ENCODE assay signal across 27 mouse cellular contexts in the genomic region with DNA sequence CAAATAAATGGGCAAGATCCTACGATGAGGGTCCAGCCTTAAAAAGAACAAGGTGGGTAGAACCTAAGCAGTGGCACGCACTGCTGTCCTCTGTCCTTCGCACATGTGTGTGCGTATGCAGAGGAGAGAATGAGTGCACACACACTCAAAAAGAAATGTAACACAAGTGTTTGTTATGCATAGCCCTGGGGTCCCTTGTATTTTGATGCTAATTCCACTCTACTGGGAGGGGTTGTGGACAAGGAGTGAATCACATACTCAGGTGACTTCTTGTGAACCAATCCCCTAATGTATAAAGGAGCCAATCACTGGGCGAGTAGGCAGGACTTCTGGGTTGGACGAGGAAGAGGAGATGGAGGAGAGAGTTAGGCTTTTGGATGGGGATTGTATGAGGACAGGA. TPM values are rescaled to one million over a fixed set of nuclear protein-coding genes. Genes with fewer than 3 reads are reported as not detected.
DNase-seq lines count a peak whose midpoint lies in the region; ATAC-seq and TF ChIP-seq lines count a peak whose summit lies in the region.
"Had no signal": no experiment of that assay in that cellular context is flagged by ENCODE, and none has a peak within 500 bp of the region (broad histone marks: within the 10 kb centered on the region; RNA-seq: fewer than 3 reads in every experiment).

No protein-coding gene starts in this region.

- no peak for ATAC-seq in forebrain, embryonic 11.5 days (replicated peaks; ENCODE audit: low FRiP score)
- no peak for ATAC-seq in intestine, embryonic 15.5 days
- ATAC-seq: activated CD4-positive, CD25-positive, alpha-beta regulatory T cell, adult 4 months; CD4-positive, CD25-positive, alpha-beta regulatory T cell, adult 4 months; forebrain, embryonic 13.5 days; forebrain, embryonic 15.5 days; forebrain, postnatal 0 days; Patski had no signal

- no peaks in the 10 kb centered on the region for H3K4me1 ChIP-seq in forebrain, embryonic 11.5 days (replicated peaks; ENCODE audit: control insufficient read depth, insufficient read depth, low read length)
- no peaks in the 10 kb centered on the region for H3K4me1 ChIP-seq in forebrain, embryonic 10.5 days
- peaks cover 19% of the 10 kb centered on the region for H3K4me1 ChIP-seq in E14TG2a.4 (replicated peaks; ENCODE audit: low read depth, low read length)
- no peaks in the 10 kb centered on the region for H3K4me1 ChIP-seq in intestine, embryonic 15.5 days (replicated peaks)
- H3K4me1 ChIP-seq: embryonic facial prominence, embryonic 10.5 days; embryonic facial prominence, embryonic 12.5 days; forebrain, embryonic 13.5 days; forebrain, embryonic 15.5 days had no signal

- H3K4me2 ChIP-seq in forebrain, embryonic 11.5 days (ENCODE audit: low read depth, low read length, severe bottlenecking) = no peak overlapping the region
- H3K4me2 ChIP-seq in intestine, embryonic 15.5 days (replicated peaks) = no peak overlapping the region
- H3K4me2 ChIP-seq: embryonic facial prominence, embryonic 12.5 days; forebrain, embryonic 13.5 days; forebrain, embryonic 15.5 days had no signal

- no peaks in the 10 kb centered on the region for H3K36me3 ChIP-seq in forebrain, embryonic 11.5 days (ENCODE audit: control insufficient read depth, insufficient read depth, low read length)
- no peaks in the 10 kb centered on the region for H3K36me3 ChIP-seq in forebrain, embryonic 10.5 days (replicated peaks)
- no peaks in the 10 kb centered on the region for H3K36me3 ChIP-seq in E14TG2a.4 (ENCODE audit: insufficient read depth, low read length)
- H3K36me3 ChIP-seq in intestine, embryonic 15.5 days = no peaks in the 10 kb centered on the region
- H3K36me3 ChIP-seq: embryonic facial prominence, embryonic 10.5 days; embryonic facial prominence, embryonic 12.5 days; forebrain, embryonic 15.5 days; G1E had no signal

- DNase-seq in forebrain, embryonic 11.5 days (ENCODE audit: low spot score) = peak; percentile 24
- no peak for DNase-seq in forebrain, embryonic 10.5 days (ENCODE audit: extremely low spot score, low spot score)
- peak; percentile 66 for DNase-seq in ES-CJ7 (ENCODE audit: low read depth, low spot score)
- DNase-seq in R1 (ENCODE audit: low read depth, low spot score) = peak; percentile 84
- no peak for DNase-seq in ovary, adult 18-20 months (ENCODE audit: low spot score)
- DNase-seq in kidney, adult 8-10 months = no peak
- DNase-seq: adrenal gland, adult 8-10 months; adrenal gland, postnatal 14 days; adrenal gland, postnatal 36 days; B cell, adult 2 months; cerebellum, adult 11-12 months; cerebellum, adult 2 months; cerebellum, adult 9-10 months; cerebellum, postnatal 10 days; cerebellum, postnatal 25 days; forebrain, postnatal 0 days had no signal

- no peak overlapping the region for H3K4me3 ChIP-seq in forebrain, embryonic 11.5 days (ENCODE audit: low read depth, low read length)
- H3K4me3 ChIP-seq in forebrain, embryonic 10.5 days = no peak overlapping the region
- peak overlapping the region; percentile 74 for H3K4me3 ChIP-seq in E14TG2a.4 (replicated peaks; ENCODE audit: low read length)
- H3K4me3 ChIP-seq in intestine, embryonic 15.5 days (replicated peaks) = no peak overlapping the region
- H3K4me3 ChIP-seq: embryonic facial prominence, embryonic 10.5 days; embryonic facial prominence, embryonic 12.5 days; forebrain, embryonic 13.5 days; forebrain, embryonic 15.5 days had no signal

- no peaks in the 10 kb centered on the region for H3K9me3 ChIP-seq in forebrain, embryonic 11.5 days (ENCODE audit: control insufficient read depth, low read length)
- no peaks in the 10 kb centered on the region for H3K9me3 ChIP-seq in forebrain, embryonic 10.5 days
- H3K9me3 ChIP-seq in E14TG2a.4 (ENCODE audit: low read length) = peaks cover 10% of the 10 kb centered on the region
- H3K9me3 ChIP-seq in intestine, embryonic 15.5 days = no peaks in the 10 kb centered on the region
- H3K9me3 ChIP-seq: embryonic facial prominence, embryonic 10.5 days; embryonic facial prominence, embryonic 12.5 days; forebrain, embryonic 13.5 days; forebrain, embryonic 15.5 days; G1E had no signal

- 87% methylated on average over 6 of the region's 6 CpGs for WGBS in forebrain, embryonic 11.5 days
- 87% methylated on average over 6 of the region's 6 CpGs for WGBS in forebrain, embryonic 10.5 days
- 94% methylated on average over 6 of the region's 6 CpGs for WGBS in intestine, embryonic 15.5 days

- no peaks in the 10 kb centered on the region for H3K27me3 ChIP-seq in forebrain, embryonic 11.5 days (ENCODE audit: control insufficient read depth, insufficient read depth, low read length)
- H3K27me3 ChIP-seq in forebrain, embryonic 10.5 days (ENCODE audit: poor library complexity, severe bottlenecking) = no peaks in the 10 kb centered on the region
- H3K27me3 ChIP-seq in E14TG2a.4 (ENCODE audit: insufficient read depth, low read length) = peaks cover 6% of the 10 kb centered on the region; the same call in 1 of the 2 replicates
- no peaks in the 10 kb centered on the region for H3K27me3 ChIP-seq in intestine, embryonic 15.5 days (replicated peaks)
- H3K27me3 ChIP-seq: CH12.LX; embryonic facial prominence, embryonic 12.5 days; forebrain, embryonic 13.5 days; forebrain, embryonic 15.5 days; Patski had no signal

- H3K27ac ChIP-seq in forebrain, embryonic 11.5 days (ENCODE audit: low read depth, low read length) = no peak overlapping the region
- H3K27ac ChIP-seq in forebrain, embryonic 10.5 days = no peak overlapping the region
- no peak overlapping the region for H3K27ac ChIP-seq in intestine, embryonic 15.5 days
- H3K27ac ChIP-seq: embryonic facial prominence, embryonic 10.5 days; embryonic facial prominence, embryonic 12.5 days; forebrain, embryonic 13.5 days; forebrain, embryonic 15.5 days had no signal

- no peak for TF ChIP-seq CTCF in E14TG2a.4 (conservative IDR thresholded peaks at IDR 0.05; ENCODE audit: low read length)

- H3K9ac ChIP-seq in forebrain, embryonic 11.5 days (ENCODE audit: low read length) = no peak overlapping the region
- H3K9ac ChIP-seq in intestine, embryonic 15.5 days = no peak overlapping the region
- H3K9ac ChIP-seq: embryonic facial prominence, embryonic 12.5 days; forebrain, embryonic 13.5 days; forebrain, embryonic 15.5 days; forebrain, postnatal 0 days had no signal

RNA-seq across cellular contexts. Expression of gene Ank, which starts 44.9 kb away (rescaled TPM):
- polyA plus RNA-seq in forebrain, embryonic 11.5 days (2014; fragmentation: Nextera tagmentation; extraction: Ambion mirVana) = 6.8 and 7.5 TPM in 2 replicates
- 5.4 and 5.5 TPM in 2 replicates for polyA plus RNA-seq in forebrain, embryonic 10.5 days (2016; fragmentation: Nextera tagmentation; extraction: Ambion mirVana)
- 15.9 and 16.7 TPM in 2 replicates for polyA plus RNA-seq in intestine, embryonic 15.5 days (2015; fragmentation: Nextera tagmentation; extraction: Ambion mirVana)

Comparison
In these comparisons a context has a peak if more than half of its experiments do, and no peak if none do; other contexts are left out.
1. DNase-seq: peak in forebrain, embryonic 11.5 days (single experiment), ES-CJ7 (single experiment) and R1 (single experiment); none in forebrain, embryonic 10.5 days (single experiment), ovary, adult 18-20 months (single experiment) and kidney, adult 8-10 months (0 of 2).